Mouse (Mus musculus) cortical plate, adult 2 months (tissue): ENCODE data around the gene Misp. TPM values are rescaled to one million over a fixed set of nuclear protein-coding genes. Genes with fewer than 3 reads are reported as not detected.

Experiments
- H3K27ac ChIP-seq: fragments of 200-500 bp; 2 replicates; pipeline ENCODE4 v1.5.1; 2012; ENCODE audit warnings: low read length, control low read depth, inconsistent platforms; ENCODE audit not compliant: insufficient read depth
- H3K4me1 ChIP-seq: fragments of 200-500 bp; 2 replicates; pipeline ENCODE4 v1.6.1; 2011; ENCODE audit warnings: low read length; ENCODE audit not compliant: control insufficient read depth, insufficient read depth
- H3K4me3 ChIP-seq: fragments of 200-500 bp; 2 replicates; pipeline ENCODE4 v1.5.1; 2011; ENCODE audit warnings: mild to moderate bottlenecking, low read length, control low read depth; ENCODE audit not compliant: insufficient read depth
- CTCF ChIP-seq: fragments of 200-500 bp; IDR thresholded peaks from 2 replicates; pipeline ENCODE4 v1.5.1; 2011; ENCODE audit warnings: mild to moderate bottlenecking, control low read depth, low read length; ENCODE audit not compliant: insufficient read depth; ENCODE audit errors: extremely low read depth
- POLR2A ChIP-seq: fragments of 200-500 bp; IDR thresholded peaks from 2 replicates; pipeline ENCODE4 v1.6.1; 2011; ENCODE audit warnings: mild to moderate bottlenecking, low read length, control low read depth; ENCODE audit not compliant: insufficient read depth; ENCODE audit errors: extremely low read depth
- polyA plus RNA-seq: library from polyadenylated mRNA; depleted of rRNA; stranded (reverse); fragments of >200 nt; gene quantifications from 2 replicates; pipeline ENCODE4 v1.2.3, GENCODE M21; 2012

Misp gene
- polyA plus RNA-seq, 1 experiment = 0.21 TPM

DNA sequence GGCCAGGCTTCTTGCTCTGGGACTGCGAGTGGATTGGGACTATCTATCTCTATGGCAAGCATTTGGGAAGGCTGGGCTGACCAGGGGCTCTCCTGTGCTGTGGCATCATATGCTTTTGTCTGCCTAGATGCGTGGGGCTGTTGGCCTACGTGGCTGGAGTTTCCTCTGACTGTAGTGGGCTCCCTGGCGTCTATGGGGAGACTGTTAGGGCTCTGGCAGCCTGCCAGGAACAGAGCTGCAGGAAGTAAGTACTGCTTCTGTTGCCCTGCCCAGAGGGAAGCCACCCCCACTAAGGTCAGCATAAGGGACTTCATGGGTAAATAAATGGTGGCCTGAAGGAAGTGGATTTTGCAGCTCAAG lies 36.6 kb downstream of the Misp start:
- peaks cover 21% of the 10 kb centered on the region for H3K4me1 ChIP-seq
- no peak overlapping the region for H3K27ac ChIP-seq
- TF ChIP-seq CTCF = no peak
- TF ChIP-seq POLR2A = no peak
- peak overlapping the region; percentile 86; the same call in 1 of the 2 replicates for H3K4me3 ChIP-seq

DNA sequence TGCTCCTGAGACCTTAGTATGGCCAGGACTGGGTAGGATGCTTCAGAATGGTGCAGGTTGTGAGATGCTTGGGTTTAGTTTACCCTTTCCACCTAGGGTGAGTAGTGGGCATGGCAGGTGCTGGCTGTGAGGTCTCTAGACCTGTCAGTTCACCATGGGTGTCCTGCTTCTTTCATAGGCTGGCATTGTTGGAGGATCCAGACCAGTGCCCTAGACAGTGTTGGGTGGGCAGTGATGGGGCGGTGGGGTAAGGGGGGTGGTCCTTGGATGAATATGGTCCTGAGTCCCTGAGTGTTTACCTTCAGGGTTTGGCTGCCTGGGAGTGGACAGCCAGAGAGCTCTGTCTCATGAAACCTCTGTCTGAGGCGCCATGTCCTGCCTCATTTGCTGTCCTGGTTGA lies 37.1 kb downstream of the Misp start:
- peaks cover 17% of the 10 kb centered on the region for H3K4me1 ChIP-seq
- no peak overlapping the region for H3K27ac ChIP-seq
- H3K4me3 ChIP-seq = no peak overlapping the region; the same call in 1 of the 2 replicates
- TF ChIP-seq POLR2A (no peak), CTCF (no peak)

DNA sequence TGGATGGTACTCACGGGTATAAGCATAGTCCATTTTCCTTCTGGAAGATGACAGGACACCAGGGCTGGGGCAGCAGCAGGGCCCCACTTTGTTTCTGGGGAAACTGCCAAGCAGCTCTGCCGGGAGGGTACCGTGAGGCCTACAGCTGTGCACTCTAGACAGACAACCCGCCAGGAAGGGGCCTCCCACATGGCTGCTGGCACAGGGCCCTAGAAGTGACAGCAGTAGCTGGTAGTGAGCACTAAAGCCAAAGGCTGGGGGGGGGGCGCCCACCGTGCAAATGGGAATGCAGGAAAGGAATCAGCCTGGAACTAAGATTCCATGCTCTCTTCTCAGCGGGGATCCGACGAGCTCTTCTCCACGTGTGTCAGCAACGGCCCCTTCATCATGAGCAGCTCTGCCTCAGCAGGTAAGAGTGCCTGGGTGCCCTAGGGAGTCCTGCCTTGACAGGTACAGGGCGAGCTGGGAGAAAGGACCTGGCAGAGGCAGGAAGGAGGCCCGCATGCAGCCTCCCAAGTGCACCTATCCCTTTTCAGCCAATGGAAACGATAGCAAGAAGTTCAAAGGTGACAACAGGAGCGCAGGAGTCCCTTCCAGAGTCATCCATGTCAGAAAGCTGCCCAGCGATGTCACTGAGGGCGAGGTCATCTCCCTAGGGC lies 37.8 kb downstream of the Misp start:
- no peak for TF ChIP-seq POLR2A
- TF ChIP-seq CTCF = no peak
- H3K4me3 ChIP-seq = no peak overlapping the region
- no peak overlapping the region for H3K27ac ChIP-seq
- H3K4me1 ChIP-seq = peaks cover 14% of the 10 kb centered on the region

DNA sequence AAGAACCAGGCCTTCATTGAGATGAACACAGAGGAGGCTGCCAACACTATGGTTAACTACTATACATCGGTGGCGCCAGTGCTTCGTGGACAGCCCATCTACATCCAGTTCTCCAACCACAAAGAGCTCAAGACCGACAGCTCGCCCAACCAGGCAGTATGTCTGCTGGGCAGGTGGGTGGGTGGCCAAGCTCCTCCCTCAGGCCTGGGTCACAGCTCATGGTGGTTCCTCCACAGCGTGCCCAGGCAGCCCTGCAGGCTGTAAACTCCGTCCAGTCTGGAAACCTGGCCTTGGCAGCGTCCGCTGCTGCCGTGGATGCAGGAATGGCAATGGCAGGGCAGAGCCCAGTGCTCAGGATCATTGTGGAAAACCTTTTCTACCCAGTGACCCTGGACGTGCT lies 38.3 kb downstream of the Misp start:
- TF ChIP-seq POLR2A (no peak), CTCF (no peak)
- Histone ChIP-seq H3K27ac (no peak overlapping the region), H3K4me3 (no peak overlapping the region), H3K4me1 (peaks cover 14% of the 10 kb centered on the region)

DNA sequence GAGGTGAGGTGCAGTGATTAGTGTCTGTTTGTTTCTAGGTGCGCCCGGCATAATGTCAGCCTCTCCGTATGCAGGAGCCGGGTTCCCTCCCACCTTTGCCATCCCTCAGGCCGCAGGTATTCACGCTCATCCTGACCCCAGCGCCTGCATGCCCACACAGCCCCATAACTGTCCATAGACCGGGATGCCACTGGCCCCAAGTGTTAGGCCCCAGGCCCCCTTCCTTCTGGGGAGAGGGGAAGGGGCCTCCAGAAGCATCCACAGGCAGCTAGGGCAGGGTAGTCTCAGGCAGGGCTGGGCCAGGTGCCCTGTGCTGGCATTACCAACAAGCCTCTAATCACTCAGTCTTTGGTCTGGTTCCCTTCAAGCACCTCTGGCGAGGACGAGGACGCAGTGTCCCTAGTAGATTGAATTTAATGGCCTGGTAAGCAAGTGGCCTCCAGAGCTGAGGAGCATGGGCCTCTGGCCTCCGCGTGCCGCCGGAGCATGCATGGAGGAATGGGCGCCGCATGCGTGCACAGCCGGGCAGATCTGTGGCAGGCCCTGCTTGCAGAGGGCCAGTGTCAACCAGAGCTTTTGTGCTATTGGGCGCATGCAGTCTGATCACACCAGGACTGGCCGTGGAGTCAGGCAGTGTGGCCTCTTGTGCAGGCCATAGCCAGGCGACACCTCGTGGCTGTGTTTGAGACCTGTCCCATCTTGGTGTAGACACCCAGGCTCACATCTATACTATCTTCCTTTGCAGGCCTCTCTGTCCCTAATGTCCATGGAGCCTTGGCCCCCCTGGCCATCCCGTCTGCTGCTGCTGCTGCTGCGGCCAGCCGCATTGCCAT lies 39.5 kb downstream of the Misp start:
- no peak for TF ChIP-seq CTCF
- TF ChIP-seq POLR2A = no peak
- Histone ChIP-seq H3K4me1 (peaks cover 16% of the 10 kb centered on the region), H3K27ac (no peak overlapping the region), H3K4me3 (no peak overlapping the region)

DNA sequence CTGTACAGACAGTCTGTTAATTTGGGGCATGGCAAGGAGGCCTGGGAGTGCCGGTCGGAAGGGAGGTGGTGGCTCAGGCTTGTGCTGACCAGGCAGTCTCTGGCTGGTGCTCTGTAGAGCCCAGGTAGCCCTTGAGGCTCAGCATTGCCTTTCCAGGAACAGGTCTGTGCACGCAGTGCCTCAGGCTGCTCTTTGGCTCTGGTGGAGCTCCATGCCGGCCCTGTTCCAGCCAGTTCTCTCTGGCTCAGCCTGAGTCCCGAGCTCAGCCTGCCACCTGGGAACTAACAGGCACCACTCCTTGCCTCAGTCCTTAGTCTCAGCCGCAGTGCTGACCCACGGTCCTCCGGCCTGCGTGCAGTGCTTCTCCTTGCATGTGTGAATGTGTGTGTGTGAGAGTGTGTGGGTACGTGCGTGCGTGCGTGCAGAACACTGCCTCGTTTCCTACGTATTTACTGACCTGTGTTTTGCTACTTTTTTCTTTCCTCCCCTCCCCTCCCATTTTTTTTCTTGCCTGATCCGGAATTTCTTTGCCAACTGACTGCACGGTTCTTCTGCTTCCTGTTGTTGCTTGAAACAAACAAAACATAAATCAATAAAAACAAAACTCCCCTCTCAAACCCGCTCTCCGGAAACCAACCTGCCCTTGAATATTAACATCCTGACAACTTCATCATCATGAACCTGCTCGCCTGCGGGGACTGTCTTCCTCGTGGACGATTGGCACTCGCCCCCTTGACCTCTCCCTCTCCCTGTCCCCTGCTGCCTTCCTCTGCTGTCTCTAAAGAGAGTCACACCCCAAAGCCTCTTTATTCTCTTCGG lies 40.6 kb downstream of the Misp start:
- Histone ChIP-seq H3K4me3 (no peak overlapping the region), H3K4me1 (peaks cover 14% of the 10 kb centered on the region), H3K27ac (no peak overlapping the region)
- no peak for TF ChIP-seq CTCF
- TF ChIP-seq POLR2A = no peak

DNA sequence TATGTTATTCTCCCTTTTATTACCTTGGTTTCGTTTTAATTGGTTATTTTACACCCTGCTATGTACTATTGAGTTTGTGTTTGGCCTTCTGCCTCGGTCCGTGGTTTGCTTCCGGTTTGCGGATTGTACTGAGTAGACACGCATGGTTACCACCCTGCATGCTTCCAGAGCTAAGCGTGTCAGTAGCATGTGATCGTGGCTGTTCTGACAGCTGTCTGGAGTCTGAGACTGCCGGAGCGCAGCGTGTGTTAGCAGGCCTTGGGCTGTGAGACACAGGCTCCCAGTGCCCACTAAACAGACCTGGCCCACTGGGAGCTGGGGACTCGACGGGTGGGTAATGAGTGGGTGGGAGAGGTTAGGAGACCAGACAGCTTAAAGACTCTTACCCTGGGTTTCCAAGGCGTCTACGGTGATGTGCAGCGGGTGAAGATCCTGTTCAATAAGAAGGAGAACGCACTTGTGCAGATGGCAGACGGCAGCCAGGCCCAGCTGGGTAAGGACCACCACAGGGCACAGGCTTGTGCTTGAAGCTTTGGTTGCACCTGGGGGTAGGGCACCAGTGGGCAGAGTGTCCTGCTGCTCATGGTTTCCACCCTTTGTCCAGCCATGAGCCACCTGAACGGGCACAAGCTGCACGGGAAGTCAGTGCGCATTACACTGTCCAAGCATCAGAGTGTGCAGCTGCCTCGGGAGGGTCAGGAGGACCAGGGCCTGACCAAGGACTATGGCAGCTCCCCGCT lies 41.4 kb downstream of the Misp start:
- Histone ChIP-seq H3K4me1 (peaks cover 7% of the 10 kb centered on the region), H3K4me3 (no peak overlapping the region), H3K27ac (no peak overlapping the region)
- no peak for TF ChIP-seq POLR2A

DNA sequence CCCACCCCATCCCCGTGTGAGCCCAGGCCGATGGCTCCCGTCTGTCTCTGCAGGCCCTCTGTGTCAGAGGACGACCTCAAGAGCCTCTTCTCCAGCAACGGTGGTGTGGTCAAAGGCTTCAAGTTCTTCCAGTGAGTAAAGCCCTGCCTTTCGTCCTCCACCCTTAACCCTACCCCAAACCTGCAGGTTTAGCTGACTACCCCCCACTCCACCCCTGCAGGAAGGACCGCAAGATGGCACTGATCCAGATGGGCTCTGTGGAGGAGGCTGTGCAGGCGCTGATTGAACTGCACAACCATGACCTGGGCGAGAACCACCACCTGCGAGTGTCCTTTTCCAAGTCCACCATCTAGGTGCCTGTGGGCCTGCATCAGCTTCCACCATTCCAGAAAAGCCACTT lies 42.1 kb downstream of the Misp start:
- Histone ChIP-seq H3K4me3 (no peak overlapping the region), H3K4me1 (peaks cover 1% of the 10 kb centered on the region; the same call in 1 of the 2 replicates), H3K27ac (no peak overlapping the region)
- TF ChIP-seq POLR2A = no peak
- TF ChIP-seq CTCF = no peak
